Mouse (Mus musculus) MEL (cell line): ENCODE data around the gene Amz1.

Experiments
- CHD1 ChIP-seq: IDR thresholded peaks from 2 replicates; pipeline ENCODE4 v1.6.1; 2012; ENCODE audit warnings: low read depth, mild to moderate bottlenecking, inconsistent platforms, low read length, improper control_type of control experiment
- CTCF ChIP-seq, 3 experiments: IDR thresholded peaks in 2 of 3; conservative IDR thresholded peaks in 1 of 3; 2 replicates each; pipeline ENCODE4 v1.5.1; 2011 to 2012; ENCODE audit warnings: low read length in 3 of 3, low read depth in 2 of 3, mild to moderate bottlenecking in 2 of 3, improper control_type of control experiment in 1 of 3, inconsistent platforms in 1 of 3, mixed read lengths in 1 of 3, moderate library complexity in 1 of 3; ENCODE audit not compliant: control insufficient read depth in 1 of 3, insufficient read depth in 1 of 3, poor library complexity in 1 of 3, severe bottlenecking in 1 of 3
- EP300 ChIP-seq, 2 experiments: IDR thresholded peaks; 2 replicates each; pipeline ENCODE4 v1.6.1; 2011; ENCODE audit warnings: improper control_type of control experiment in 2 of 2, low read length in 2 of 2, low read depth in 1 of 2, mild to moderate bottlenecking in 1 of 2
- MAX ChIP-seq: IDR thresholded peaks from 2 replicates; pipeline ENCODE4 v1.6.1; 2011; ENCODE audit warnings: low read length, improper control_type of control experiment
- MEF2A ChIP-seq: IDR thresholded peaks from 2 replicates; pipeline ENCODE4 v1.6.1; 2014; ENCODE audit warnings: low read depth, mild to moderate bottlenecking, inconsistent platforms, low read length, improper control_type of control experiment; ENCODE audit not compliant: poor library complexity, insufficient replicate concordance, severe bottlenecking; ENCODE audit errors: extremely low read depth
- MYB ChIP-seq: IDR thresholded peaks from 2 replicates; pipeline ENCODE4 v1.6.1; 2011; ENCODE audit warnings: mild to moderate bottlenecking, low read depth, low read length, improper control_type of control experiment
- POLR2A ChIP-seq, 2 experiments: IDR thresholded peaks; 2 replicates each; pipeline ENCODE4 v1.6.1; 2011 to 2012; ENCODE audit warnings: low read length in 2 of 2, mild to moderate bottlenecking in 2 of 2, control low read depth in 1 of 2, improper control_type of control experiment in 1 of 2, low read depth in 1 of 2, moderate library complexity in 1 of 2; ENCODE audit not compliant: control insufficient read depth in 1 of 2, insufficient read depth in 1 of 2, poor library complexity in 1 of 2
- RCOR1 ChIP-seq: IDR thresholded peaks from 2 replicates; pipeline ENCODE4 v1.6.1; 2012; ENCODE audit warnings: low read depth, mild to moderate bottlenecking, inconsistent platforms, low read length, improper control_type of control experiment
- SIN3A ChIP-seq: IDR thresholded peaks from 2 replicates; pipeline ENCODE4 v1.6.1; 2012; ENCODE audit warnings: low read length, improper control_type of control experiment, inconsistent platforms
- TAL1 ChIP-seq: IDR thresholded peaks from 2 replicates; pipeline ENCODE4 v1.6.1; 2012; ENCODE audit warnings: mild to moderate bottlenecking, inconsistent platforms, low read length, moderate library complexity, mixed read lengths
- ZNF384 ChIP-seq: IDR thresholded peaks from 2 replicates; pipeline ENCODE4 v1.6.1; 2012; ENCODE audit warnings: low read depth, mild to moderate bottlenecking, inconsistent platforms, low read length, improper control_type of control experiment

GRCm38 (mm10) chr5:140739813-140740212 lies 15.9 kb downstream of the Amz1 start:
- no peak for TF ChIP-seq SIN3A
- no peak for TF ChIP-seq POLR2A (IDR thresholded peaks at IDR 0.05; ENCODE audit: control insufficient read depth in 1 of 2, insufficient read depth in 1 of 2, low read depth in 1 of 2, low read length in 2 of 2, poor library complexity in 1 of 2)
- TF ChIP-seq MYB = no peak
- TF ChIP-seq CHD1 = no peak
- TF ChIP-seq MAX = no peak
- no peak for TF ChIP-seq CTCF (IDR thresholded peaks at IDR 0.05 in 2 of 3, conservative IDR thresholded peaks at IDR 0.05 in 1 of 3; ENCODE audit: control insufficient read depth in 1 of 3, insufficient read depth in 1 of 3, low read depth in 2 of 3, low read length in 3 of 3, poor library complexity in 1 of 3, severe bottlenecking in 1 of 3)
- no peak for TF ChIP-seq EP300 (IDR thresholded peaks at IDR 0.05; ENCODE audit: low read depth in 1 of 2, low read length in 2 of 2)
- TF ChIP-seq ZNF384 = no peak
- no peak for TF ChIP-seq RCOR1
- TF ChIP-seq TAL1 = no peak
- TF ChIP-seq MEF2A = no peak
